Mouse (Mus musculus) intestine, embryonic 14.5 days (tissue): Measurements from ENCODE around the gene Tmprss13. TPM values are rescaled to one million over a fixed set of nuclear protein-coding genes. Genes with fewer than 3 reads are reported as not detected.

Source experiments
- ATAC-seq: fragments of 200-750 bp; cut with Nextera tagmentation; replicated peaks from 2 replicates; pipeline ENCODE4 v1.8.0; 2017; ENCODE audit warnings: low read depth, moderate number of reproducible peaks, moderate TSS enrichment, moderate library complexity; ENCODE audit not compliant: low FRiP score, low TSS enrichment
- DNase-seq: peaks from one replicate; pipeline ENCODE4 v3.0.0-alpha.2; 2018; ENCODE audit warnings: low spot score
- H3K27ac ChIP-seq: fragments of 300-500 bp; sonication (generic); 2 replicates; pipeline ENCODE4 v1.5.1; 2014; ENCODE audit warnings: low read depth, mild to moderate bottlenecking, control low read depth
- H3K27me3 ChIP-seq: fragments of 300-500 bp; sonication (generic); replicated peaks from 2 replicates; pipeline ENCODE4 v1.6.1; 2014; ENCODE audit warnings: low read length, control low read depth; ENCODE audit not compliant: control insufficient read depth, insufficient read depth
- H3K36me3 ChIP-seq: fragments of 300-500 bp; sonication (generic); 2 replicates; pipeline ENCODE4 v1.6.1; 2014; ENCODE audit warnings: low read length, control low read depth; ENCODE audit not compliant: control insufficient read depth, insufficient read depth
- H3K4me1 ChIP-seq: fragments of 300-500 bp; sonication (generic); replicated peaks from 2 replicates; pipeline ENCODE4 v1.6.1; 2014; ENCODE audit warnings: low read length, control low read depth, mixed read lengths; ENCODE audit not compliant: control insufficient read depth, insufficient read depth
- H3K4me2 ChIP-seq: fragments of 300-500 bp; sonication (generic); 2 replicates; pipeline ENCODE4 v1.6.1; 2014; ENCODE audit warnings: low read length
- H3K4me3 ChIP-seq: fragments of 300-500 bp; sonication (generic); 2 replicates; pipeline ENCODE4 v1.5.1; 2014; ENCODE audit warnings: low read depth, low read length, control low read depth, mixed read lengths
- H3K9ac ChIP-seq: fragments of 300-500 bp; sonication (generic); 2 replicates; pipeline ENCODE4 v1.6.1; 2014; ENCODE audit warnings: mild to moderate bottlenecking, low read length
- H3K9me3 ChIP-seq: fragments of 300-500 bp; sonication (generic); 2 replicates; pipeline ENCODE4 v1.6.1; 2016; ENCODE audit warnings: low read length, control low read depth; ENCODE audit not compliant: control insufficient read depth
- WGBS: fragments of 180-500 bp; shearing (Covaris S2); extraction: QIAGEN DNeasy Blood & Tissue Kit; methylation state at CpG from one replicate; pipeline ENCODE4 v1.1.7; 2014; 5-methylcytosine and 5-hydroxymethylcytosine counted together
- polyA plus RNA-seq: library from polyadenylated mRNA; unstranded; fragments of >200 nt; fragmentation: Nextera tagmentation; extraction: Ambion mirVana; gene quantifications from 2 replicates; pipeline ENCODE4 v1.2.1, GENCODE M21; 2014

The Tmprss13 gene
- polyA plus RNA-seq, 1 experiment from 2014 or later: 0.80 TPM

DNA sequence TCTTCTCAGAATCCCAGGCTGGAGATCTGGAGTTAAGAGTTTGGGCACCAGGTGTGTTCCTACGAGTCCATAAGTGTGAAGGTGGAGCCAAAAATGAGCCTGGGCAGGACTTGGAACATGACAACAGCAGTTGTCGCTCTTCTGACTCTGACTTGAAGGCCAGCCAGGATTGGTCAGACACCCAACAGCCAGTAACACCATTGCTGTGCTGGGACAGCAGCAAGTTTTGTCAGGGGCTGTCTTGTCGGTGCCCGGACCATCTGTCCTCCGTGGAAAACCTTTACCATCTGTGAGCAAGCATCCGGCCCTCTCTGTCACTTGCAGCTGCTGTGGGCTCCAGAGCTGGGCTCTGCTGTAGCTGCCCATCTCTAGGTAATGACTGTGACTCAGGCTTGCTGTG lies 27.4 kb downstream of the Tmprss13 start:
- Histone ChIP-seq H3K4me3 (no peak overlapping the region), H3K27ac (no peak overlapping the region), H3K9me3 (no peaks in the 10 kb centered on the region), H3K4me2 (no peak overlapping the region), H3K27me3 (no peaks in the 10 kb centered on the region), H3K9ac (no peak overlapping the region), H3K4me1 (no peaks in the 10 kb centered on the region), H3K36me3 (no peaks in the 10 kb centered on the region)
- WGBS: 76% methylated on average over 6 of the region's 6 CpGs
- DNase-seq: no peak
- no peak for ATAC-seq

DNA sequence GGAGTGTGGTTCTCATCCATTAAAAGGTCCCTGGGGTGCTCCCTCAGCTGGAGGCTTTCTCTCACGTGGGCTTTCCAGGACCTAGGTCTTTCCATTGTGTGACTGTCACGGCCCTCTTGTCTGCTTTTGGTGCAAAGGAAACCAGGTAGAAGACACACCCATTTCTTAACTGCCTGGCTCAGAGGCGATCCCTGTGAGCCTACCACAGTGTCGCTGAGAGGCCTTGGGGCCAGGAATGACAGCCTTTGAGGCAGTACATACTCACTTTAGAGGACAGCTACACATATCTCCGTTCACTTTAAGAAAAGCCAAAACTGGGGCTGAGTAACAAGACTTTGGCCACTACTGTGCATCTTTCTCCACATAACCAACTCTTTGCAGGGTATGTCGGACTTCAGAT lies 29.7 kb downstream of the Tmprss13 start:
- H3K9me3 ChIP-seq: no peaks in the 10 kb centered on the region
- no peak overlapping the region for H3K27ac ChIP-seq
- no peaks in the 10 kb centered on the region for H3K4me1 ChIP-seq
- DNase-seq (no peak), ATAC-seq (no peak)
- H3K4me3 ChIP-seq: no peak overlapping the region
- no peak overlapping the region for H3K9ac ChIP-seq
- no peaks in the 10 kb centered on the region for H3K36me3 ChIP-seq
- WGBS: 79% methylated on average over 6 of the region's 6 CpGs
- H3K4me2 ChIP-seq: no peak overlapping the region
- H3K27me3 ChIP-seq: no peaks in the 10 kb centered on the region

DNA sequence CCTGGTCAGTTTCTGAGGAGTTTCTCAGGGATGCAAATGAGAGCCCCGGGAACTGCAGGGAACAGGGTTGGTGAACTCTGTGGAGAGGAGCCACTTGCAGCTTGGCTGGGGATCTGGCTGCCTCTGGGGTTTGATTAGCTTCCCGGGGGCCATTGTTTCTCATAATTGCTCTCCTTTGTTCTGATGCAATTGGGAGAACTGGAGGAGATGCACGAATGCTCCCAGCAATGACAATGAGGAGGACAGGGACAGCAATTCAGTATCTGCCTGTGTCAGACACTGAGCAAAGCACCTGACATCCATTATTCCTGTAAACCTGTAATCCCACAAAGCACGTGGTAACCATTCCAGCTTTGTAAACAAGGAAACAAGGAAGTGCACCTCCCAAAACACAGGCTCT lies 30.3 kb downstream of the Tmprss13 start:
- no peak overlapping the region for H3K9ac ChIP-seq
- ATAC-seq: no peak
- 40% methylated on average over 4 of the region's 4 CpGs for WGBS
- no peaks in the 10 kb centered on the region for H3K4me1 ChIP-seq
- H3K4me3 ChIP-seq: no peak overlapping the region
- no peak for DNase-seq
- H3K27ac ChIP-seq: no peak overlapping the region
- H3K27me3 ChIP-seq: no peaks in the 10 kb centered on the region
- H3K36me3 ChIP-seq: no peaks in the 10 kb centered on the region
- H3K4me2 ChIP-seq: no peak overlapping the region
- no peaks in the 10 kb centered on the region for H3K9me3 ChIP-seq

DNA sequence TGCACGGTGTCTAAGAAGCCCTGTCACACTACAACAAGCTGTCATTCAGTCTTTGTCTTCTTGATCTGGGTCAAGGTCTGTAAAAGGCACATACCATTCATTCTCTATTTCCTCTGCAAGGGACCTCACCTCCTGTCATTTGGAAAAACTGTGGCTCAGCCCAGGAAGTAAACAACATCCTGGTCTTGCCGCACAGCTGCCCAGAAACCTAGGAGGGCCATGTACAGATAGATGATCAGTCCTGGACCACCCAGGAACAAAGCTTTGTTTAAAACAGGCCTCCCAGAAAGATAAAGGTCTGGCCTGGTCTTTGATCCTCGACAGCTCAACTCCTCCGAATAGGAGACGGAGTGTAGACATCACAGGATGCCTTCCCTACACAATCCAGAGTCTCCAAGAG lies 31.0 kb downstream of the Tmprss13 start:
- Histone ChIP-seq H3K4me2 (no peak overlapping the region), H3K36me3 (no peaks in the 10 kb centered on the region), H3K9ac (no peak overlapping the region), H3K4me1 (no peaks in the 10 kb centered on the region), H3K27me3 (no peaks in the 10 kb centered on the region), H3K27ac (no peak overlapping the region), H3K4me3 (no peak overlapping the region), H3K9me3 (no peaks in the 10 kb centered on the region)
- no peak for DNase-seq
- no peak for ATAC-seq
- 22% methylated on average over 5 of the region's 5 CpGs for WGBS

DNA sequence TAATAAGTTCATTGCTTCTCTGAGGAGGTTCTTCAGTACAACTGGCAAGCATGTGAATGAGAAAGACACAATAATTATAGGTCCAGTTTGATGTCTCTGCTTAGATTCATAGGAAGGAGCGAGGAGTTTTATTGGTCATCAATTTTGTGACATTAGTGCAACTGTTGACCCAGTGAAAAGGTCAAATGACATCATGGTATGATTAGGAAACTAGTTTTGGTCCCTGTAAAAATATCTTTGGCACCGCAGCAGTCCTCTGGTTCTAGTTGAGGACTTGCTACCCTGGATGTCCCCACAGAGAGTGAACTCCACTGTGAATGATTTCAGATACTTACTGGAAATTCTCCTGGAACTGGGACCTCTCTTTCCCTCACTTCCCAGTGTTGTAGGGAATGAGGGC lies 36.3 kb downstream of the Tmprss13 start:
- no peak overlapping the region for H3K9ac ChIP-seq
- ATAC-seq (no peak), DNase-seq (no peak)
- no peaks in the 10 kb centered on the region for H3K36me3 ChIP-seq
- no peaks in the 10 kb centered on the region for H3K4me1 ChIP-seq
- H3K4me2 ChIP-seq: no peak overlapping the region
- H3K27ac ChIP-seq: no peak overlapping the region
- H3K9me3 ChIP-seq: no peaks in the 10 kb centered on the region
- no peaks in the 10 kb centered on the region for H3K27me3 ChIP-seq
- WGBS: 78% methylated on average over 2 of the region's 2 CpGs
- H3K4me3 ChIP-seq: no peak overlapping the region

DNA sequence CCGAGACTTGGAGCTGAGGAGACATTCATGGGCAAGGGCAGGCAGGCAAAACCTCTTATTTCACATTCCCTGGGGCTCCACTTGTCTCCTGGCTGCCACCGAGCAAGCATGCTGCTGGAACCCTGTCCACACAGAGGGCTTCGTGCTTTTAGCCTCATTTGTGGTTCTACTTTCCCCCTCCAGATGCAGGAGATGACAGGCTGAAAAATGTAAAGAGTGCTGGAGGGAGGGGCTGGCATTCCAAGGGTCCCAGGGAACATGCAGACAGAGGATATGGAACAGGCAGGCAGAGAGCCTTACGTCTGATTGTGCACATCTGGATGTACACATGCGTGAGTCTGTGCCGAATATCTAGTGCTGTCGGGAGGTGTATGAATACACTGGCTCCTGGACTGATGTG lies 39.5 kb downstream of the Tmprss13 start:
- no peak overlapping the region for H3K4me2 ChIP-seq

DNA sequence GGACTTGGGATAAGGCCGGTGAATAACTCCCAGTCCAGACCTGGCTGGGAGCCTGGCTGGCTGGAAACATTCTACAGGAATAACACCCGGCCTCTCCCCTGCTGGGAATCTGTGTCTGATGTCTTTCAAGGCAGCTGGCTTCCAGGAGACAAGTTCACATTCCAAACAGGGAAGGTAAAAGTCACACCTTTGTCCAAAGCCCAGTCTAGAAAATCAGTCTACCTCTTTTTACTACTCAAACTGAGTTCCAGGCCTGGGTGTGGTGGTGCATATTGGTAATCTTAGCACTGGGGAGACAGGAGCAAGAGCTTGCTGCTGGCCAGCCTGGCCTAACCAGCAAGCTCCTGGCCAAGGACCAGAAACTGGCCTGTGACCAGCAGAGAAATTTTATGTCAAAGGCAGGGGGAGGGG lies 43.2 kb downstream of the Tmprss13 start:
- 26% methylated on average over 2 of the region's 2 CpGs for WGBS
- no peaks in the 10 kb centered on the region for H3K4me1 ChIP-seq
- no peak overlapping the region for H3K27ac ChIP-seq
- no peaks in the 10 kb centered on the region for H3K36me3 ChIP-seq
- no peaks in the 10 kb centered on the region for H3K9me3 ChIP-seq
- no peaks in the 10 kb centered on the region for H3K27me3 ChIP-seq
- no peak overlapping the region for H3K4me3 ChIP-seq
- no peak overlapping the region for H3K4me2 ChIP-seq
- no peak for DNase-seq
- no peak for ATAC-seq
- H3K9ac ChIP-seq: no peak overlapping the region

More for the DNA sequence above, 39.5 kb downstream of the Tmprss13 start:
- Histone ChIP-seq H3K4me1 (no peaks in the 10 kb centered on the region), H3K36me3 (no peaks in the 10 kb centered on the region), H3K9me3 (no peaks in the 10 kb centered on the region), H3K9ac (no peak overlapping the region), H3K4me3 (no peak overlapping the region), H3K27ac (no peak overlapping the region), H3K27me3 (no peaks in the 10 kb centered on the region)
- 31% methylated on average over 7 of the region's 7 CpGs for WGBS
- no peak for ATAC-seq
- no peak for DNase-seq

DNA sequence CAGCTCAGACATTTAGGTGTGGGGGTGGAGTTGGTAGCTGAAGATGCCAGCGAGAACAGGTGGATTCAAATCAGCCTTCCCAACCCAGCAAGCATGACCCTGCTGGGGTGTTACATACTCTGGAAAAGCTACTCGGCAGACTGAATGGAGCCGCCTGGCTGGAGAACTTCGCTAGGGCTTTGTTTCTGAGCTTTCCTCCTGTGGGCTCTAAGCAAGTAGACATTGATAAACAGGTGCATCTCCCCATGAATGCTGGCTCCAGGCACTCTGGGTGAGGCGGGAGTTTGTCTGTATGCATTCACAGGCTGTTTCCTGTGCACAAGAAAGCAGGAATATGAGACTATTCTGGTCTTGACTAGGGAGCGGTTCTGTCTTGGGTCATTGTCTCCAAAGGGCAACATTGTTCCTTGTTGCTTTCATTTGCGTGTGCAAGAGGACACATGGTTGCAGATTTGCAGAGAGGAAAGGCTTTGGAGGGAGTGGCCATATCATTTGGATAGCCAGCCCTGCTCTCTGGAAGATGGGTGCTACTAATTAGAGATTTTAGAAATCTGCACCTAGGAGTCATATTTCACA lies 44.8 kb downstream of the Tmprss13 start:
- Histone ChIP-seq H3K4me2 (no peak overlapping the region), H3K4me1 (no peaks in the 10 kb centered on the region), H3K36me3 (no peaks in the 10 kb centered on the region), H3K9me3 (no peaks in the 10 kb centered on the region), H3K4me3 (no peak overlapping the region), H3K27ac (no peak overlapping the region), H3K27me3 (no peaks in the 10 kb centered on the region), H3K9ac (no peak overlapping the region)
- WGBS: 63% methylated on average over 7 of the region's 7 CpGs
- ATAC-seq (no peak), DNase-seq (no peak)

DNA sequence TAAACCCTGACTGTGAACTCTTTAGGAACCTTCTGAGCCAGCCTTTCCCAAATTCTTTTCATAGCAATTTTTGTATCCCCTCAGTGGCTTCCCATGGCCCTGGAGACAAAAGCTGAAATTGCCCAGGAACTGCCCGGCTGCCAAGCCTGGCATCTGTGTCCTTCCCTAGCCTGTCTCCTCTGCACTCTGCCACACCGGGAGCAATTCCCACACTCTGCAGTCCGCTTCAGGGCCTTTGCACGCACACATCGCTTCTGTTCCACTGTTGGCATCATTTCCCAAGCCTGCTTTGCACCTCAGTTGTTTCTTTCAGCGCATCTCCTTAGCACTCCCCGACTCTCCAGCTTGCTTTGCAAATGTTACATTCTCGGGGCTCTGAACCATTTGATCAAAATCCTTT lies 48.8 kb downstream of the Tmprss13 start:
- no peak overlapping the region for H3K27ac ChIP-seq
- no peak overlapping the region for H3K9ac ChIP-seq
- ATAC-seq (no peak), DNase-seq (no peak)
- H3K4me2 ChIP-seq: no peak overlapping the region
- no peak overlapping the region for H3K4me3 ChIP-seq
- H3K4me1 ChIP-seq: peaks cover 10% of the 10 kb centered on the region
- H3K27me3 ChIP-seq: no peaks in the 10 kb centered on the region; the same call in 1 of the 2 replicates
- 59% methylated on average over 8 of the region's 8 CpGs for WGBS
- no peaks in the 10 kb centered on the region for H3K9me3 ChIP-seq
- no peaks in the 10 kb centered on the region for H3K36me3 ChIP-seq
